Comparison of ENCODE assay signal across 21 mouse cellular contexts in genomic region chr8:106608425-106608824, GRCm38 (mm10). TPM values are rescaled to one million over a fixed set of nuclear protein-coding genes. Genes with fewer than 3 reads are reported as not detected.
DNase-seq lines count a peak whose midpoint lies in the region; ATAC-seq and TF ChIP-seq lines count a peak whose summit lies in the region.
"Had no signal": no experiment of that assay in that cellular context is flagged by ENCODE, and none has a peak within 500 bp of the region (broad histone marks: within the 10 kb centered on the region; RNA-seq: fewer than 3 reads in every experiment).

No protein-coding gene starts in this region.

- H3K9me3 ChIP-seq in embryonic facial prominence, embryonic 14.5 days (ENCODE audit: control insufficient read depth, low read length), result no peaks in the 10 kb centered on the region
- no peaks in the 10 kb centered on the region for H3K9me3 ChIP-seq in embryonic facial prominence, embryonic 10.5 days
- no peaks in the 10 kb centered on the region for H3K9me3 ChIP-seq in midbrain, embryonic 10.5 days (replicated peaks)
- no peaks in the 10 kb centered on the region for H3K9me3 ChIP-seq in midbrain, embryonic 16.5 days (replicated peaks; ENCODE audit: control insufficient read depth, low read length, poor library complexity, severe bottlenecking)
- H3K9me3 ChIP-seq in intestine, postnatal 0 days (ENCODE audit: control insufficient read depth), result no peaks in the 10 kb centered on the region
- H3K9me3 ChIP-seq in stomach, postnatal 0 days (ENCODE audit: control insufficient read depth, low read length), result no peaks in the 10 kb centered on the region
- H3K9me3 ChIP-seq in limb, embryonic 10.5 days (replicated peaks), result no peaks in the 10 kb centered on the region
- H3K9me3 ChIP-seq: neural tube, embryonic 15.5 days had no signal

- DNase-seq in embryonic facial prominence, embryonic 14.5 days (ENCODE audit: low spot score), result peak; percentile 56
- no peak for DNase-seq in embryonic facial prominence, embryonic 10.5 days (ENCODE audit: low spot score)
- no peak for DNase-seq in midbrain, embryonic 10.5 days (ENCODE audit: low spot score)
- DNase-seq in stomach, postnatal 0 days (ENCODE audit: low spot score), result no peak
- DNase-seq in limb, embryonic 10.5 days (ENCODE audit: low spot score), result no peak
- no peak for DNase-seq in retina, embryonic 14.5 days (ENCODE audit: low spot score)
- DNase-seq: adrenal gland, postnatal 10 days; cerebellum, adult 2 months; cerebellum, postnatal 25 days; embryo, embryonic 11 days; forebrain, postnatal 0 days; gastrocnemius, postnatal 25 days; kidney, postnatal 4 days; lung, postnatal 4 days; thymus, adult 18-20 months; thymus, postnatal 36 days had no signal

- no peak overlapping the region for H3K27ac ChIP-seq in embryonic facial prominence, embryonic 14.5 days (replicated peaks; ENCODE audit: low read depth, low read length)
- no peak overlapping the region for H3K27ac ChIP-seq in embryonic facial prominence, embryonic 10.5 days (replicated peaks)
- 0 out of 2 replicates have a peak overlapping the region, but pooled peaks have one; percentile 13 for H3K27ac ChIP-seq in midbrain, embryonic 10.5 days (replicated peaks)
- no peak overlapping the region for H3K27ac ChIP-seq in midbrain, embryonic 16.5 days (ENCODE audit: low read length)
- peak overlapping the region; percentile 24 for H3K27ac ChIP-seq in intestine, postnatal 0 days (ENCODE audit: low read depth, low read length)
- peak overlapping the region; percentile 56 for H3K27ac ChIP-seq in stomach, postnatal 0 days (replicated peaks)
- no peak overlapping the region for H3K27ac ChIP-seq in limb, embryonic 10.5 days
- H3K27ac ChIP-seq: hindbrain, embryonic 14.5 days; liver, embryonic 14.5 days; neural tube, embryonic 15.5 days had no signal

- peaks cover 5% of the 10 kb centered on the region; the same call in 1 of the 2 replicates for H3K4me1 ChIP-seq in embryonic facial prominence, embryonic 14.5 days (ENCODE audit: control insufficient read depth, insufficient read depth, low read length)
- peaks cover 22% of the 10 kb centered on the region for H3K4me1 ChIP-seq in embryonic facial prominence, embryonic 10.5 days
- H3K4me1 ChIP-seq in midbrain, embryonic 10.5 days, result peaks cover 18% of the 10 kb centered on the region
- peaks cover 4% of the 10 kb centered on the region for H3K4me1 ChIP-seq in midbrain, embryonic 16.5 days (ENCODE audit: control insufficient read depth, insufficient read depth, low read length)
- H3K4me1 ChIP-seq in intestine, postnatal 0 days (replicated peaks; ENCODE audit: control insufficient read depth, insufficient read depth, low read length), result peaks cover 17% of the 10 kb centered on the region; the same call in 1 of the 2 replicates
- H3K4me1 ChIP-seq in stomach, postnatal 0 days (replicated peaks; ENCODE audit: control insufficient read depth, insufficient read depth), result no peaks in the 10 kb centered on the region
- peaks cover 9% of the 10 kb centered on the region for H3K4me1 ChIP-seq in limb, embryonic 10.5 days

- ATAC-seq in embryonic facial prominence, embryonic 14.5 days (ENCODE audit: low read depth), result peak; percentile 27; the same call in 1 of the 2 replicates
- no peak for ATAC-seq in midbrain, embryonic 16.5 days
- peak; percentile 34 for ATAC-seq in intestine, postnatal 0 days
- ATAC-seq in stomach, postnatal 0 days (ENCODE audit: low FRiP score, low TSS enrichment), result no peak
- ATAC-seq: forebrain, postnatal 0 days had no signal

- no peak overlapping the region for H3K9ac ChIP-seq in embryonic facial prominence, embryonic 14.5 days (ENCODE audit: low read depth, low read length)
- H3K9ac ChIP-seq in midbrain, embryonic 16.5 days (ENCODE audit: low read depth, low read length), result no peak overlapping the region
- no peak overlapping the region for H3K9ac ChIP-seq in intestine, postnatal 0 days (ENCODE audit: low read depth, low read length)
- H3K9ac ChIP-seq in stomach, postnatal 0 days (ENCODE audit: low read length), result no peak overlapping the region
- H3K9ac ChIP-seq: forebrain, postnatal 0 days; hindbrain, embryonic 14.5 days; liver, embryonic 14.5 days; neural tube, embryonic 15.5 days had no signal

- no peaks in the 10 kb centered on the region for H3K36me3 ChIP-seq in embryonic facial prominence, embryonic 14.5 days (ENCODE audit: control insufficient read depth, insufficient read depth, low read length)
- H3K36me3 ChIP-seq in embryonic facial prominence, embryonic 10.5 days (replicated peaks), result no peaks in the 10 kb centered on the region
- no peaks in the 10 kb centered on the region for H3K36me3 ChIP-seq in midbrain, embryonic 10.5 days
- H3K36me3 ChIP-seq in midbrain, embryonic 16.5 days (ENCODE audit: control insufficient read depth, insufficient read depth, low read length), result no peaks in the 10 kb centered on the region
- no peaks in the 10 kb centered on the region; the same call in 1 of the 2 replicates for H3K36me3 ChIP-seq in intestine, postnatal 0 days (ENCODE audit: control insufficient read depth, insufficient read depth)
- H3K36me3 ChIP-seq in stomach, postnatal 0 days (ENCODE audit: control insufficient read depth, insufficient read depth, low read length), result no peaks in the 10 kb centered on the region
- H3K36me3 ChIP-seq in limb, embryonic 10.5 days, result no peaks in the 10 kb centered on the region
- H3K36me3 ChIP-seq: neural tube, embryonic 15.5 days had no signal

- 48% methylated on average over 3 of the region's 3 CpGs for WGBS in embryonic facial prominence, embryonic 14.5 days
- 61% methylated on average over 3 of the region's 3 CpGs for WGBS in embryonic facial prominence, embryonic 10.5 days
- 79% methylated on average over 3 of the region's 3 CpGs for WGBS in midbrain, embryonic 10.5 days
- WGBS in midbrain, embryonic 16.5 days, result 77% methylated on average over 3 of the region's 3 CpGs
- 21% methylated on average over 3 of the region's 3 CpGs for WGBS in intestine, postnatal 0 days
- WGBS in stomach, postnatal 0 days, result 15% methylated on average over 3 of the region's 3 CpGs
- 53% methylated on average over 3 of the region's 3 CpGs for WGBS in limb, embryonic 10.5 days

- TF ChIP-seq EP300 in stomach, postnatal 0 days (optimal IDR thresholded peaks at IDR 0.05), result no peak

- no peak for TF ChIP-seq CTCF in intestine, postnatal 0 days (IDR thresholded peaks at IDR 0.05; ENCODE audit: low read depth)
- TF ChIP-seq CTCF in stomach, postnatal 0 days (IDR thresholded peaks at IDR 0.05; ENCODE audit: low read depth), result no peak

- peaks cover 32% of the 10 kb centered on the region for H3K27me3 ChIP-seq in embryonic facial prominence, embryonic 14.5 days (replicated peaks; ENCODE audit: control insufficient read depth, insufficient read depth, low read length)
- H3K27me3 ChIP-seq in embryonic facial prominence, embryonic 10.5 days (replicated peaks; ENCODE audit: low read depth, poor library complexity, severe bottlenecking), result peaks cover 52% of the 10 kb centered on the region
- peaks cover 54% of the 10 kb centered on the region for H3K27me3 ChIP-seq in midbrain, embryonic 10.5 days (ENCODE audit: low read depth, poor library complexity, severe bottlenecking)
- H3K27me3 ChIP-seq in midbrain, embryonic 16.5 days (ENCODE audit: control insufficient read depth, insufficient read depth, low read depth, low read length), result peaks cover 21% of the 10 kb centered on the region
- H3K27me3 ChIP-seq in intestine, postnatal 0 days (replicated peaks; ENCODE audit: control insufficient read depth, insufficient read depth, low read length), result no peaks in the 10 kb centered on the region
- 0 out of 2 replicates have a peak, but pooled peaks cover 4% of the 10 kb centered on the region for H3K27me3 ChIP-seq in stomach, postnatal 0 days (ENCODE audit: control insufficient read depth, insufficient read depth, low read length)
- H3K27me3 ChIP-seq in limb, embryonic 10.5 days (ENCODE audit: low read depth, poor library complexity, severe bottlenecking), result peaks cover 58% of the 10 kb centered on the region

- H3K4me3 ChIP-seq in embryonic facial prominence, embryonic 14.5 days (ENCODE audit: low read depth, low read length), result no peak overlapping the region
- no peak overlapping the region for H3K4me3 ChIP-seq in embryonic facial prominence, embryonic 10.5 days
- H3K4me3 ChIP-seq in midbrain, embryonic 10.5 days, result no peak overlapping the region
- H3K4me3 ChIP-seq in midbrain, embryonic 16.5 days (ENCODE audit: low read depth, low read length), result no peak overlapping the region
- H3K4me3 ChIP-seq in intestine, postnatal 0 days (ENCODE audit: low read depth, low read length), result no peak overlapping the region
- H3K4me3 ChIP-seq in stomach, postnatal 0 days (ENCODE audit: low read depth, low read length), result no peak overlapping the region
- H3K4me3 ChIP-seq in limb, embryonic 10.5 days, result no peak overlapping the region
- H3K4me3 ChIP-seq: neural tube, embryonic 15.5 days had no signal

- H3K4me2 ChIP-seq in embryonic facial prominence, embryonic 14.5 days (ENCODE audit: low read depth, low read length), result no peak overlapping the region
- H3K4me2 ChIP-seq in midbrain, embryonic 16.5 days (ENCODE audit: low read length), result no peak overlapping the region
- H3K4me2 ChIP-seq in intestine, postnatal 0 days (replicated peaks; ENCODE audit: low read depth), result no peak overlapping the region; the same call in 1 of the 2 replicates
- no peak overlapping the region for H3K4me2 ChIP-seq in stomach, postnatal 0 days (replicated peaks; ENCODE audit: low read depth)
- H3K4me2 ChIP-seq: hindbrain, embryonic 14.5 days; neural tube, embryonic 15.5 days had no signal

RNA-seq across cellular contexts. Expression of gene Cdh1, which starts 5.3 kb away (rescaled TPM):
- polyA plus RNA-seq in embryonic facial prominence, embryonic 14.5 days (2014; fragmentation: Nextera tagmentation; extraction: Ambion mirVana), result 37.3 and 47.5 TPM in 2 replicates
- 22.1 and 24.4 TPM in 2 replicates for polyA plus RNA-seq in embryonic facial prominence, embryonic 10.5 days (2016; fragmentation: Nextera tagmentation; extraction: Ambion mirVana)
- 8.2 and 8.7 TPM in 2 replicates for polyA plus RNA-seq in midbrain, embryonic 10.5 days (2016; fragmentation: Nextera tagmentation; extraction: Ambion mirVana)
- 3.8 and 4.1 TPM in 2 replicates for polyA plus RNA-seq in midbrain, embryonic 16.5 days (2015; fragmentation: Nextera tagmentation; extraction: Ambion mirVana)
- polyA plus RNA-seq in intestine, postnatal 0 days (2015; fragmentation: Nextera tagmentation; extraction: Ambion mirVana), result 82.1 and 88.1 TPM in 2 replicates
- polyA plus RNA-seq in stomach, postnatal 0 days (2015; fragmentation: Nextera tagmentation; extraction: Ambion mirVana), result 118 and 131 TPM in 2 replicates
- polyA plus RNA-seq in limb, embryonic 10.5 days (2016; fragmentation: Nextera tagmentation; extraction: Ambion mirVana), result 15.4 and 16.4 TPM in 2 replicates

RNA-seq across cellular contexts. Expression of gene Gm10073, which starts 35.2 kb away (rescaled TPM):
- polyA plus RNA-seq in embryonic facial prominence, embryonic 14.5 days (2014; fragmentation: Nextera tagmentation; extraction: Ambion mirVana), result 11.4 and 13.7 TPM in 2 replicates
- polyA plus RNA-seq in embryonic facial prominence, embryonic 10.5 days (2016; fragmentation: Nextera tagmentation; extraction: Ambion mirVana), result 6.0 and 8.1 TPM in 2 replicates
- polyA plus RNA-seq in midbrain, embryonic 10.5 days (2016; fragmentation: Nextera tagmentation; extraction: Ambion mirVana), result 5.7 and 7.1 TPM in 2 replicates
- 5.9 and 6.8 TPM in 2 replicates for polyA plus RNA-seq in midbrain, embryonic 16.5 days (2015; fragmentation: Nextera tagmentation; extraction: Ambion mirVana)
- 8.8 and 9.2 TPM in 2 replicates for polyA plus RNA-seq in intestine, postnatal 0 days (2015; fragmentation: Nextera tagmentation; extraction: Ambion mirVana)
- 13.8 and 14.2 TPM in 2 replicates for polyA plus RNA-seq in stomach, postnatal 0 days (2015; fragmentation: Nextera tagmentation; extraction: Ambion mirVana)
- 7.9 and 8.0 TPM in 2 replicates for polyA plus RNA-seq in limb, embryonic 10.5 days (2016; fragmentation: Nextera tagmentation; extraction: Ambion mirVana)

Comparison
In these comparisons a context has a peak if more than half of its experiments do, and no peak if none do; other contexts are left out.
1. H3K27ac ChIP-seq: peak in midbrain, embryonic 10.5 days (single experiment), intestine, postnatal 0 days (single experiment) and stomach, postnatal 0 days (single experiment); none in embryonic facial prominence, embryonic 14.5 days (single experiment), embryonic facial prominence, embryonic 10.5 days (single experiment), midbrain, embryonic 16.5 days (single experiment) and limb, embryonic 10.5 days (single experiment).
2. ATAC-seq: peak in embryonic facial prominence, embryonic 14.5 days (single experiment) and intestine, postnatal 0 days (single experiment); none in midbrain, embryonic 16.5 days (single experiment) and stomach, postnatal 0 days (single experiment).